Mouse (Mus musculus): Measurements from ENCODE around the gene Cilp.
A peak's percentile ranks its signal among the peaks of the same experiment; 100 is the strongest.
"Not testable (repeated sequence)": the region's sequence is repeated elsewhere in the genome, so short reads cannot be mapped to it uniquely, and the experiment has no call there.

Gene Cilp

DNA sequence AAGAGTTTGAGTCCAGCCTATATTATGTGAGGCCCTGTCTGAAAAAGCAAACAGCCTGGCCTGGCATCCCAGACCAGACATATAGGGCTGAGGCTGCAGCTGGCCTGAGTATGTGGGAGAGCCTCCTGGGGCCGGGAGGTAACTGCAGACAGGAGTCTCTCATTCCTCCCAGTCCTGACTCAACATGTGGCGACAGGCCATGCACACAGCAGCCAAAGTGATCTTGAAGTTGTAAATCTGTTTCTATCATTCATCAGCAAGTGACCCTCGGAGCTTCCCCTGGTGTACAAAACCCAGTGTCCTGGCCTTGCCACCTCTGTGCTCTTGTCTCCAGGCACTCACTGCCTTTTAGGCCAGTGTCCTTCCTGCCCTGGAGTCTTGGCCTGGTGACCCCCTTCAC, 13.0 kb upstream of the Cilp start:
- DNase-seq = no peak

DNA sequence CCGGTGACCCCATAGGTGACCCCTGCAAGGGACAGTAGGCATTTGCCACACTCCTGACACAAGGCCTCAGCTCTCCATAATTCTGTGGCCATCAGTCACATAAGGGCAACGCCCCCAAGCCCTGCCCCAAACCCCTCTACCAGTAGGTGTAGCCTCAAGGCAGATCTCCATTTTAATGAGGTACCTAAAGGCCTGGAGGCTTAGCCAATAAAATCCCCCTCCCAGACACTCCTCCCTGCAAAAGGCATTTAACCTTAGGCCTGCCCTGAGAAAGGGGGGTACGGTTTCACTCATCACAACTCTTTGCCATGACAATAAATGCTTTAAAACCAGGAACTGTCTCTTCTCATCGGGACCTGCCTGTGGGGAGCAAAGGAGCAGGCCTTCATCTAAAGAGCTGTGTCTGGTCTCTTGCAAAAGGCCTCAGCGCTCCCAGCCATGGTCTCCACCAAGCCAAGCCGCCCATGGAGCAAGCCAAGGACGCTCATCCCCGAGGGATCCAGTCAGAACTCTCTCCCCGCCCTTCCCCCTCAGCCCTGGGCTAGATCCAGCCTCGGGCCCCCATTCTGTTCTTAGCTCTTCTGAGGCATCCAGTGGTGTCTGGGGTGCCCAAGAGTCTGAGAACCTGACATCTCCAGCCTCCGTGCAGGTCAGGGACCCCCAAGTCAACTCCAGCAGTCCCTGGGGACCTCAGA, 8.9 kb upstream of the Cilp start:
- no peak for DNase-seq

DNA sequence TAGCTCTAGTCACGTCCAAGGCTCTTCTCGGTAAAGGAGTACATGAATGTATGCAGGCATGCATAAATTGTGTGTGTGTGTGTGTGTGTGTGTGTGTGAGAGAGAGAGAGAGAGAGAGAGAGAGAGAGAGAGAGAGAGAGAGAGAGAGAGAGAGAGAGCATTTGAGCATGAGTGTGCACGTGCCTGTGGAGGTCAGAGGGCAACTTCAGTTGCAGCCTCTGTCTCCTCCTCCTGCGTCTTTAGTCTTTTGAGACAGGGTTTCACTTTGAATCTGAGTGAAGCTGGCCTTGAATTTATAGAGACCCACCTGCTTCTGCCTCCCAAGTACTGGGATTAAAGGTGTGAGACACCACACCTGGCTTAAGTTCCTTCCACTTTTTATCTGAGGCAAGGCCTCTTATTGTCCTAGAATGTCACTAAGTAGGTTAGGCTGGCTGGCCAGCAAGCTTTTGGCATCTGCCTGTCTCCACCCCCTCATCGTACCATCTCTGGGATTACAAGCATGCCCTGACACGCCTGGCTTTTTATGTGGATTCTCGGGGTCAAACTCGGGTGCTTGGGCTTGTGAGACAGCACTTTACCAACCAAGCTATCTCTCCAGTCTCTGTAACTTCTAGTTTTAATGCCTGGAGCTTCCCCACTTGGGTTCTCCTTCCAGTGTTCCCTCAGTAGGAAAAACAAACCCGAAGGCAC, 7.6 kb upstream of the Cilp start:
- no peak for DNase-seq

DNA sequence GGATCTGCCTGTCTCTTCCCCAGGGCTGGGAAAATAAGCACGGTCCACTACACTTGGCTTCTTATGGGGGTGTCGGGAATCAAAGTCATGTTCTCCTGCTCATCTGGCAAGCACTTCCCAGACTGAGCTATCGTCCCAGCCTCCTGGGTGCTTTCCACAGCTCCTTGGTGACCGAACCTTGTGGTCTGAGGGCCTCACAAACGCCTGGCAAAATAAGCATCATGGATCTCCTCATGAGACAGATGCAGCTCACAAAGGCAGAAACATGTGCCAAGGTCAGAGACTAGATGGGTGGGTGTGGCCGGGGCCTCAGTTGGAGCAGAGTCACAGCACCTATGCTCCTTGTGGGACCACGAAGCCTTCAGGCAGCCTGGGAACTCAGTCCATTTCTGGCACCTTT, 5.6 kb upstream of the Cilp start:
- DNase-seq = no peak

DNA sequence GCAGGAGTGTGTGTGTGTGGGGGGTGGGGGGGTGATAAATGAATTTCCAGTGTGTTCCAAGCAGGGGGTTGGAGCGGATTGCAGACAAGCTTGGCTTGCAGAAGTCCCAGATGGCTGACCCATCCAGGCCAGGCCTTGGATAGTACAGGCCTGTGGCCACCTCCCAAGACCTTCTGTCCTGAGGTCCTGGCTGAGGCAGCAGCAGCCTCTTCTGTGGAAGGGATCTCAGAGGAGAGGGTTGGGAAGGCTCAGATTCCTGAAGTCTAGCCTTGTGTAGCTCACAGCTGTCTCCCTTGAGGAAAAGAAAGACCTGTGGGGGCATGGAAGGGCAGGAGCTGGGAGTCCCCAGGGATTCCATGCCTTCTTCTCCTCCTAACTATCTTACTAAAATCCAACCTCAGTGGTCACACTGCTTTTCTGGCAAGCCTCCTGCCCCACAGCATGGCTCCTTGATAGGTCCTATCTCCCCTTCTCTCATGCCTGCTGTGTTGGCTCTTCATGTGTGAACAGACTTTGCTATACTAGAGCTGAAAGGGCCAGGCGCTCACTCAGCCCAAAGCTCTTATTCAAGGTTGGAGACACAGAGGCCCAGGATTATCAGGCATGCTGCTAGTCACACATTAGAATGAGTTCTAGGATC, 3.3 kb upstream of the Cilp start:
- DNase-seq = peak; percentile 31

DNA sequence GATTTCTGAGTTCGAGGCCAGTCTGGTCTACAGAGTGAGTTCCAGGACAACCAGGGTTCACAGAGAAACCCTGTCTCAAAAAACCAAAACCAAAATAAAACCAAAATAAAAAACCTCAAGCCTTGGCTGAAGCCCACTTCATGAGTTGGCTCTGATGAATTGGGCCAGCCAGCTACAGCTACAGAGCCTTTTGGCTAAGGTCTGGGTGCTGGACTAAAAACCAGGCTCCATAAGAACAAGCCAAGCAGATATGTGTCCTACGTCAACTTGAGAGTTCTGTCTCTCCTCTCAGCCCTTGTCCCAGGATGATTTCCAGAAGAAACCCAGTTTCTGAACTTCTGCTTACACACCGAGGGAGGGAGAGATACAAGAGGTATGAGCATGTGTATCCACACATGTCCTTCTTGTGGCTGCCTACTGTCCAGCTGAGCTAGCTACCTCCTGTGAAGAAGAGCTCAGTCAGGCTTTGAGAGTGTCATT, 2.3 kb upstream of the Cilp start:
- DNase-seq = no peak

DNA sequence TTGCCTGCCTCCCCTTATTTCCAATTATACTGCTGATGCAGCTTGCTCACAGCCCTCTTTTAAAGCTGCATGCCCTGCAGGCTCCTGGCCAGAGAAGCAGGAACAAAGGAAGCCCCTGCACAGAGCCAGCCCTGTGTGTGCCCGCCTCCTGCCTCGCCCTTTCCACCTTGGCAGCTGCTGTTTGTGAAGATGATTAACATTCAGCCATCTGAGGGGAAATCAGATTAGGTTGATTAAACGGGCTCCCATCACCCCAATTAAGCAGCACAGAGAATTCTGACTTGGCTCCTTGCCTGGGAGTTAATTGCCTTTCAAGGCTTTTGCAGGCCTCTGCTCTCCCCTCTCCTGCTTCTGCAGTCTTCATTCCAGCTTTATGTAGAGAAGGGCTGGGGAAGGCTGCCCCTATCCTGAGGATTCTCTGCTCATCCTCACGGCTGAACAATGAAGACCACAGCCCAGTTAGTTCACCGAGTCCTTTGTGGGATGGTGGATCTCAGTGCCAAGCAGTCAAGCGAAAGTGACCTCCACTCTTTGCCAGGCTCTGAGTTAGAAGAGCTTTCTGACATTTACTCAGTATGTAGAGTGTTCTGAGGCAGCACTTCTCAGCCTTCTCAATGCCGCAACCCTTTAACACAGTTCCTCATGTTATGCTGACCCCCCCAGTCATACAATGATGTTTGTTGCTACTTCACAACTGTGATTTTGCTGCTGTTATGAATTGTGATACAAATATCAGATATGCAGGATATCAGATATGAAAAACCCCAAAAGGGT, 2.9 kb downstream of the Cilp start:
- DNase-seq = no peak

DNA sequence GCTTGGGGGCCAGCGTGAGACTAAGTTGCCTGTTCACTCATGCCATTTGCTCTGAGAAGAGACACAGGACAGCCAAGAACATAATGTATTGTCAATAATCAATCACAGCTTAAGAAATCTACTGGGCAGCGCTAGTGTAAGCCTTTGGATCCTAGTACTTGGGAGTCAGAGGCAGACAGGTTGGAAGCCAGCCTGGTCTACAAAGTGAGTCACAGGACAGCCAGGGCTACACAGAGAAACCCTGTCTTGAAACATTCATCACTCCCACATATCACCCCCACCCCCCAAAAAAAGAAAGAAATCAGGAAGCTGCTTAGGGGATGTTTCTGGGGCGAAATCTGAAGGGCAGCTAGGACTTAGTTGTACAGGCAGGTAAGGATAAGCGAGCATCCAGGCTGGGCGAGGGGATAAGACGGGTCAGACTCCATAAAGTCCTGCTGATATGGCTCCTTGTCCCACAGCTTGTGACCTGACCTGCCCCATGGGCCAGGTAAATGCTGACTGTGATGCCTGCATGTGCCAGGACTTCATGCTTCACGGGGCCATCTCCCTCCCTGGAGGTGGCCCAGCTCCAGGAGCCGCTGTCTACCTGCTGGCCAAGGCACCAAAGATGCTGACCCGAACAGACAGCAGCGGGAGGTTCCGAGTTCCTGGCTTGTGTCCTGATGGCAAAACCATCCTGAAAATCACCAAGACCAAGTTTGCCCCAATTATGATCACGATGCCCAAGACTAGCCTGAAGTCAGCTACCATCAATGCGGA, 8.2 kb downstream of the Cilp start:
- no peak for DNase-seq

DNA sequence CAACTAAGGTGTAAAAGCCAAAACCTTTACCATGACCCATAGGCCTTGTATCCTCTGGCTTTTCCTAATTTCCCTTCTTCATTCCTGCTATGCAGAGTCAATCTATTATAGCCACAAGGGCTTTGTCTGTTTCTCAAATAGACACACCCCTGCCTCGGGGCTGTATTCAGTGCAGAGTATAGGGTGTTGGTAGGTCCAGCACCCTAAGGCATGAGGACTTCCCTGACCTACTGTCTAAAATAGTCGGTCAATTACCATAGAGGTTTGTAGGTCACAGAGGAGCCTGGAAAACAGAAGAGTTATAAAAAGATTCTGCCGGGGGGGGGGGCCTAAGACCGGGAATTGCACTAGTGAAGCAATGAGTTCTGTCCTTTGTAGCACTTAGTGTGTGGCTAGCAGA, 8.9 kb downstream of the Cilp start:
- DNase-seq = no peak

DNA sequence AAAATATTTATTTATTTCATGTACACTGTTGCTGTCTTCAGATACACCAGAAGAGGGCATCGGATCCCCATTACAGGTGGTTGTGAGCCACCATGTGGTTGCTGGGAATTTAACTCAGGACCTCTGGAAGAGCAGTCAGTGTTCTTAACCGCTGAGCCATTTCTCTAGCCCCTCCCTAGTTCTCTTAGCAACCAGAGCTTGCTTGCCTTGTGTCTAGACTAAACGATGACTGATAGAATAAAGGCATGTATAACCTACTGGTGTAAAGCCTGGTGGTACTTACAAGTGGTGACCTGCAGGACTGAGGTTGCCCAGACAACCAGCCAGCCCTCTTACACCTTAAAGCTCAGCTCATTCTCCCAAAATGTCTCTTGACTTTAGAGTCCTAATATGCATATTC, 9.9 kb downstream of the Cilp start:
- DNase-seq = not testable (repeated sequence)

DNA sequence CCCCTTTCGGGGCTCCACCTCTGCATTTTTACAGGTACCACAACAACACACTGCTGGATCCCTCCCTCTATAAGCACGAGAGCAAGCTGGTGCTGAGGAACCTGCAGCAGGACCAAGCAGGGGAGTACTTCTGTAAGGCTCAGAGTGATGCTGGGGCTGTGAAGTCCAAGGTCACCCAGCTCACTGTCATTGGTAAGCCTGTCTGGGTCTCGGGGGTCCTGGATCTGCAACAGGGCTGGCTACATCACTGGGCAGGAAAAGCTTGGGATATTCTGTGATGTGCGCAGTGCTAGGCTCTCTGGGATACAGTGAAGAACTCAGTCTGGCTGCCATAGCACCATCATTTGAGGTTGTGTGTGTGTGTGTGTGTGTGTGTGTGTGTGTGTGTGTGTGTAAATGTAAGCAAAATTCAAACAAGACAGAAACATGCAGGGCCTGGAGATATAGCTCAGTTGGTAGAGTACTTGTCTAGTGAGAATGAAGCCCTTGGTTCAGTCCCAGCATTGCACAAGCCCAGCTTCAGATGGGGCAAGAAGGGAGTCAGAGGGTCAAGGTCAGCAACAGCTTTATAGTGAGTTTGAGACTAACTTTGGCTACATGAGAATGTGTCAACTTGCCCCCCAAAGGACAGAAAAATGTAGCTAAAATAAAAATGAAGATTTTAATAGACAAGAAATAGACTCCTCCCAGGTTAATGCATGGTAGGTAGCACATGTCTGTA, 11.0 kb downstream of the Cilp start:
- no peak for DNase-seq

DNA sequence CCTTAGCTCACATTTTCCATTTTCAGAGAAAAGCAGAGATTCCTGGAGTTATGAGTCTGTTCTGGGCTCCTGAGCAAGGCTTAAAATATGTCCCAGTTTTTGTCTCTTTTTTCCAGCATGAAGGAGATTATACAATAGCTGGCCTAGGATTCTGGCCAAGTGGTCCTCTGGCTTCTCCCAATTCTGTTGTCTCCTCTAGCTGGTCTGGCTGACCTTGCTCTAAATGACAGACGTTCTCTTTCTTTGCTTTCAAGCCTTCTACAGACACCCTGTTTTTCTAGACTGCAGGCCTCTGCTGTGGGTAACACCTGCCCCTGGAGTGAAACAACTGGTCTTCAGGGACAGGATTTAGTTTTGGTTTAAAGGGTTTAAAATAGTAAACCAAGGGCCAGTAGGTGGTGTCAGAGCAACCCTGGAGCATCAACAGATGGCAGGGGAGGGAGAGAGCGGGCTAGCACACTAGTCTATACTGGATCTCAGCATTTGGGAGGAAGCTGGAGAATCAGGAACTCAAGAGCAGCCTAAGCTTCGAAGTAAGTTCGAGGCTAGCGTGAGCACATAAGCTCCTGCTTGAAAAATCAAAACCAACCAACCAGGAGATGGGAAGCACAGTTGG, 16.7 kb downstream of the Cilp start:
- DNase-seq = peak; percentile 38

DNA sequence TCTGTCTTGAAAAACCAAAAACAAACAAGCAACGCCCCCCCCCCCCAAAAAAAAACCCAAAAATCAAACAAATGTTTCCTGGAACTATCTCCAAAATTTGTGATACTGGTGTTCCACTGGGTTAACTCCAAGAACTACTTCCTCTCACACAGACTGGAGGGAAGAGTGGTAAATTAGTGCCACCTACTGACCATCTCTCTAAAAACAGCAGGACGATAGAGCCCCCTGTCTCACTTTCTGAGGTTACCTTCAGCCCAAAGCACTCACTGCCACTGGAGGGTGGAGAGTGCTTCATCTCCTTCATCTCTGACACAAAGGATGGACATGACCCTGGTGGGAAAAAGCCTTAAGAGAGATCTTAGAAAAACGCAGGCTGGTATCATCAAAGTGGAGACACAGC, 18.3 kb downstream of the Cilp start:
- DNase-seq = peak; percentile 39

DNA sequence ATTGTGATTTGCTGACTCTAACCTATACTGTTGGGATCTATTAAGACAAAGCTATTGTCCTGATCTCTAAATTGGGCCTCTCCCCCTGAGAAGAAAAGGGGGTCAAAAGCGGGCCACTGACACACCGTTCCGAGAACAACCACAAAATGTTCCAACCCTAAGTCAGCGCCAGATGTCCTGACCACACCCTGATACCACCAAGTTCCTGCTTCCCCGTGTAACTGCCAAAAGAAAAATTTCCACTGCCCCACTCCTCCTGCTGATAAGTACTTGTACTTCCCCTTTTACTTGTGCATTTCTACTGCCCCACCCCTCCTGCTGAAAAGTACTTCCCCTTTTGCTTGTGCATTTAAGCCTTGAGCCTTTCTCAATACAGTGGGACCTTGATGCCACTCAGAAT, 23.3 kb downstream of the Cilp start:
- DNase-seq = not testable (repeated sequence)

DNA sequence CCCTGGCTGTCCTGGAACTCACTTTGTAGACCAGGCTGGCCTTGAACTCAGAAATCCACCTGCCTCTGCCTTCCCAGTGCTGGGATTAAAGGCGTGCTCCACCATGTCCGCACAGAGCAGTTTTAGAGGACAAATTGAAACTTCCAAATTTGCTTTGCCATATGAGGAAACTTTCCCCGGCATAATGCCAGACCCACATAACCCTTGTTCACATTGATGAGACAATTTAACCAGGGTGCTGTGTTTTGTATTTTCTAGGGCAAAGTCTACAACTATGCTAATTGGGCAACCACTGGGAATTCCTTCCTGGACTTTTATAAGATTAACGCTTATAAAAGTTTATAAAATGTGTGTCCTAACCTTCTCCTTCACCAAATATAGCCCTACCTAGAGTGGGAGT, 25.0 kb downstream of the Cilp start:
- no peak for DNase-seq

DNA sequence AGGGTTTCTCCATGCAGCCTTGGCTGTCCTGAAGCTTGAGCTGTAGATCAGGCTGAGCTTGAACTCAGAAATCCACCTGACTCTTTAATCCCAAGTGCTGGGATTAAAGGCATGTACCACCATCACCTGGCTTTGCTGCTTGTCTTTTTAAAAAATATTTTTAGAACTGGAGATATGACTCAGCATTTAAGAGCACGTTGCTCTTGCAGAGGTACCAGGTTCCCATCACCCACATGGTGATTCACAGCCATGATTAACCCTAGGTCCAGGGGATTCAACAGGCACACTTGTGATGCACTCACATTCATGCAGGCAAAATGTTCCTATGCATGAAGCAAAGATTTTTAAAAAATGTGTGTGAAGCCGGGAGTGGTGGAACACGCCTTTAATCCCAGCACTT, 27.4 kb downstream of the Cilp start:
- no peak for DNase-seq

DNA sequence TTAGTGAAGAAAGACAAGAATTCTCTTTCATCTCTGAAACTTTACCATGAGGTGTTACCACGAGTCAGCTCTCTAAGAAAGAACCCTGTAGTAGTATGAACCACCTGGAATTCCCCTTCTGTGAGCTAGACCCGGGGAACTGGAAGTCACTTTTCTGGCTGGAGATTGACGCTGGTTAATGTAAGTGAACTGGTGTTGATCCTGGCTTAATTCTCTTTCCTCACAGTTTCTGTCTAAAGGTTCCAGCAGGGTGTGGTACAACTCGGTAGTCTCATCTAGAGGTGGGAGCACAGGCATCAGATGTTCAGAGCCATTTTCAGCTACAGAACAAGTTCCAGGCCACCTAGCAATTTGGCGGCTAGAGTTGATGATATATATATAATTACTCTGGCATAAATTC, 28.1 kb downstream of the Cilp start:
- DNase-seq = no peak

DNA sequence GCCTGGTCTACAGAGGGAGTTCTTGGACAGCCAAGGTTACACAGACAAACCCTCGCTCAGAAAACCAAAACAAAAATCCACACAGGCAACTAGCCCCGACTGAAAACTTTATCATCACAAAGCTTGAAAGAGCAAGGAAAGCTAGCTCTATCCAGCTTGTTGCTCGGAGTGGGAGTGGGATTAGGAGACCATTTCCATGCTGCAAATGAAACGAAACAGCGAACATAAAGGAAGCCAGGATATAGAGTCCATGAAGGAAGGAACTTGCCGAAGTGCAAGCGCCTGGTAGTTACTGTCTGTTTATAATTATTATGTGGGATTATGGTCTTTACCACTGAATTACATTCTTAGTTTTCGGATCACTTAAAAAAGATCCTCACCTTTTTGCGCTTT, 28.6 kb downstream of the Cilp start:
- no peak for DNase-seq

DNA sequence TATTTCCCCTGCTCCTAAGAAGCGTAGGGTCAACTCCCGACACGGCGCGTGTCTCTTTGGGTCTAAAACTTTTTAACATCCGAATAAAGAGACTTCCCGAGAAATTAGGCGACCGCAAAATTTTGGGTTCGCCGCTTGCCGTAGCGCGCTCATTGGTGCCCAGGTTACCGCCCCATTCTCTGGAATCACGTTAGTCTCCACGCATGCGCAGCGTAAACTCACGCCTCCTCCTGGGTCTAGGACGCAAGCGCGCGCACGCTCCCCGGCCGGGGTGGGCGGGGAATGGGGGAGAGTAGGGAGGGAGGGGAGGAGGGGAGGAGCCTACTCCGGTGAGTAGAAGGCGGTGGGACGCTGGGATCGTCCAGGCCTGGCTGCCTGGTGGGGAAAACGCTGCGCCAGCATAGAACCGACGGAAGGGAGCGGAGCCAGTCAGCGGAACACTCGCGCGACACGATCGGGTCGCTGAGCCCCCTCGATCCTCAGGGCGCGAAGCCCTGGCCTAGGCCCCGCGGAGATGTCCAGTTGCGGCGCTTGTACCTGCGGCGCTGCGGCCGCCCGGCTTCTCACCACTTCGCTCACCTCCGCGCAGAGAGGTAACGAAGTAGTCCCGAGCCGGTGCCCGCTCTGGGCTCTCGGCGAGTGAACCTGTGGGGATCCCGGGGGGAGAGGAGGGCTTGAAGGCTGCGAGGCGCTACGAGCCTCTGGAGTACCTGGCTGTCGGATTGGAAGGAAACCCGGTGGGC, 29.2 kb downstream of the Cilp start, which contains the start of gene Clpx:
Gene Clpx, plus strand, starts transcription at position 288 of the 743 bp plus-strand sequence.
- DNase-seq = peak; percentile 98

DNA sequence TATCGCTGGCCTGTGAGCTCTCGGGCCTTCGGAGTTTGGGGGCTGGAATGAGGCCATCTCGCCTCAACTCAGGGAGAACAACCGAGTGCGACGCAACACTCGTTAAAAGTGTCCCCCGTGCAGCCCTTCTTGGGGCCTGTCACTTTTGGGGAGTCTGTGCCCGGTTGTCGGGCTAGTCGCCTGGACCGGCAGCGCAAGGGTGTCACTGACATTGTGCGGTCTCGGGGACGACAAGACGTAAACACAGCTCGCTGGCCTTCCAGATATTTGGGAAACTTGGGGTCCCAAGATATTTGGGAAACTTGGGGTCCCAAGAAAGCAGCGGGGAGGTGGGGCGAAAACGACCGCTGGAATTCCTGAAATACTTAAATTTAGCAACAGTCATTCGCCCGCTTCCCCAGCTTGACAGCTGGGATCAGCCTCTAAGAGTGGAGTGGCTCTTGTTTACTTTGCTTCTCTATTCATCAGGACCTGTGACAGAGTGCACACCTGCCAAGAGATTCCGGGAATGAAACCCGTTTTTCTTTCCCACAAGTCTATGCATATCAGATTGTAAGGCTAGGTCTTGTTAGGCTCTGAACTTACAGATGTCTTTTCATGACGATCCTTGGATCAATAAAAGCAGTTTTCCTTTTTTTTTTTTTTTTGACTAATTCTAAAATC, 29.9 kb downstream of the Cilp start:
- peak; percentile 12 for DNase-seq

Data from lung, postnatal 14 days (tissue).